Mouse (Mus musculus): ENCODE results near the gene Olfr667.

DNA sequence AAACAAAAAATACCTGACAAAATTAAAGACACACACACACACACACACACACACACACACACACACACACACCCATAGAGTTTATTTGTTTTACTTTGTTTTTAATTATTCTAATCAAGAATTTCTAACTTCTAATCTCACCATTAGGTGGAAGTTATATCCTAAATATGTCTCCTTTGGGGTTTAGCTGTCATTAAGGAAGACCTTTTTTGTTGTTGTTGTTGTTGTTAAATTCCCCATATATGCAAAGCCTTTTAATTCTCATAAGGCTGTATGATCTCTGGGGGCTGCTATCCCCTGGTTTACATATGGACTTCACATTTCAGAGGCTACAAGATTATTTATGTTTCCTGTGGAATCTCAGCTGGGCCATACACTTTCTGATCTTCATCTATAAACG is 12.7 kb upstream of the Olfr667 start, which contains the start of gene Olfr669:
- TF ChIP-seq CTCF (IDR thresholded peaks at IDR 0.05; ENCODE audit: low read depth) (no peak), EP300 (IDR thresholded peaks at IDR 0.05; ENCODE audit: low read depth) (no peak)
